Mouse (Mus musculus) gastrocnemius, postnatal 36 days (tissue): Measurements from ENCODE around the gene Usp7. TPM values are rescaled to one million over a fixed set of nuclear protein-coding genes. Genes with fewer than 3 reads are reported as not detected.
"Not testable (repeated sequence)": the region's sequence is repeated elsewhere in the genome, so short reads cannot be mapped to it uniquely, and the experiment has no call there.

Experiments
- DNase-seq, 2 experiments: peaks; one replicate each; pipeline ENCODE4 v3.0.0; 2022
- intact Hi-C: fragments of 180-260 bp; cut with DNase I; formaldehyde crosslinking; loops from one replicate; pipeline ENCODE4 v1.15.1; 2025
- total RNA-seq, 2 experiments: library from RNA; stranded (reverse); gene quantifications; 2 replicates each; pipeline ENCODE4 v1.2.3; 2021

Gene Usp7
- total RNA-seq, 2 experiments from 2014 or later, result 48.3 to 57.0 TPM

DNA sequence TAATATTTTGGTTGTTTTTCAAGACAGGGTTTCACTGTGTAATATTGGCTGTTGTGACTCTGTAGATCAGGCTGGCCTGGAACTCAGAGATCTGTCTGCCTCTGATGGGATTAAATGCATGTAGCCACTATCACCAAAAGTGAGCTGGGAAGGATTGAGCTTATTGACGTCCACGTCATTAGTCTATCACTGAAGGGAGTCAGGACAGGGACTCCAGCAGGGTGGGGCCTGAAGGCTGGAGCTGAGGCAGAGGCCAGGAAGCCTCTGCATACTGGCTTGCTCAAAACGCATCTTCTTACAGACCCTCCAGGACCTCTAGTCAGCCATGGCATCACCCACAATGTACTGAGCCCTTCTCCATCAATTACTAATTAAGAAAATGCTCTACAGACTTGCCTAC lies 33.1 kb downstream of the Usp7 start:
- intact Hi-C loops, result no loop called here
- no peak for DNase-seq

GRCm38 (mm10) chr16:8758193-8758592 lies 33.9 kb downstream of the Usp7 start:
- intact Hi-C loops, result no loop called here
- DNase-seq, result no peak

DNA sequence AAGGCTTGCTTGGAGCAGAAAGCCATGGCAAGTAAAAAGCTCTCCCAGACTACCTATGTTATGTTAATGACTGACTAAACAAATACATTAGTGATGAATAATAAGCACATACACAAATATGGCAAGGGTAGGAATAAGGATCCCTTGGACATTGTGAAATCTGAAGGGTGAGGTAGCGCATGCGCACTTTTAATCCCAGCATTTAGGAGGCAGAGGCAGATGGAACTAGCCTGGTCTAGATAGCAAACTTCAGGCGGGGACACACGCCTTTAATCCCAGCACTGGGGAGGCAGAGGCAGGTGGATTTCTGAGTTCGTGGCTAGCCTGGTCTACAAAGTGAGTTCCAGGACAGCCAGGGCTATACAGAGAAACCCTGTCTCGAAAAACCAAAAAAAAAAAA lies 34.5 kb downstream of the Usp7 start:
- intact Hi-C loops, DNase-seq: not testable (repeated sequence)

DNA sequence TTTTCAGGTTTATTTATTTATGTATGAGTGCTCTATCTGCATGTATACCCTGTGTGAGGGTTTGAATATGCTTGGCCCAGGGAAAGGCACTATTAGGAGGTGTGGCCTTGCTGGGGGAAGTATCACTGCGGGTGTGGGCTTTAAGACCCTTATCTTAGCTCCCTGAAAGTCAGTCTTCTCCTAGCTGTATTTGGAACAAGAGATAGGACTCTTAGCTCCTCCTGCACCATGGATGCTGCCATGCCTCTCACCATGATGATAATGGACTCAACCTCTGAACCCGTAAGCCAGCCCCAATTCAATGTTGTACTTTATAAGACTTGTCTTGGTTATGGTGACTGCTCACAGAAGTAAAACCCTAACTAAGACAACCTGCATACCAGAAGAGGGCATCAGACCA lies 39.8 kb downstream of the Usp7 start:
- intact Hi-C loops, result no loop called here
- no peak for DNase-seq

GRCm38 (mm10) chr16:8751555-8752235 lies 40.4 kb downstream of the Usp7 start:
- no peak for DNase-seq
- intact Hi-C loops, result no loop called here

- no peak for DNase-seq
- intact Hi-C loops, result no loop called here
Observed at GRCm38 (mm10) chr16:8748904-8749303, 43.2 kb downstream of the Usp7 start.

DNA sequence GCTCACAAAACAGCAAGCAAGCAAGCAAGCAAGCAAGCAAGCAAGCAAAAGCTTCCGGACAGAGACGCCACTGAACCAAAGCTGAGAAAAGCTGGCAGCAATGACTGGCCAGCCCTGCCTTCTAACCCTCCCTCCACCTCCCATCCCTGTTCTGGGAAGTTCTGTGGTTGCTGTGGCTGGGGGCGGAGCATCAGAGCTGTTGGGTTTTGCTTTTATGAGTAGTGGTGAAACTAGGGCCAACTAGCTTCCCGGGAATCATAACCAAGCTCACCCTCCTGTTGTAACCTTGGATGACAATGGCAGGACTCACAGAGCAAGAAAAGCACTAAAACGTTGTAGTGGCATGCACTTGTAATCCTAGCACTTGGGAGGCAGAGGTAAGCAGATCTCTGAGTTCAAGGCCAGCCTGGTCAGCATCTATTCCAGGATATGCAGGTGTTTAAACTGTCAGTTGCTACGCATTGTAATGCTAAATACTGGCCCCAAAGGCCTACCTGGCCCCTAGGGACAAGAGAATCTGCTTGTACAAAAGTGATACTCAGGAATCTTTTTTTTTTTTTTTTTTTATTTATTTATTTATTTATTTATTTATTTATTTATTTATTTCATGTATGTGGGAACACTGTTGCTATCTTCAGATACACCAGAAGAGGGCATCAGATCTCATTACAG lies 43.8 kb downstream of the Usp7 start:
- intact Hi-C loops, result no loop called here

GRCm38 (mm10) chr16:8747772-8748171 lies 44.3 kb downstream of the Usp7 start:
- intact Hi-C loops, result no loop called here
- DNase-seq, result no peak

More for the DNA sequence above, 43.8 kb downstream of the Usp7 start:
- no peak for DNase-seq

- DNase-seq, result no peak
- intact Hi-C loops, result no loop called here
Observed at GRCm38 (mm10) chr16:8746509-8746908, 45.6 kb downstream of the Usp7 start.

DNA sequence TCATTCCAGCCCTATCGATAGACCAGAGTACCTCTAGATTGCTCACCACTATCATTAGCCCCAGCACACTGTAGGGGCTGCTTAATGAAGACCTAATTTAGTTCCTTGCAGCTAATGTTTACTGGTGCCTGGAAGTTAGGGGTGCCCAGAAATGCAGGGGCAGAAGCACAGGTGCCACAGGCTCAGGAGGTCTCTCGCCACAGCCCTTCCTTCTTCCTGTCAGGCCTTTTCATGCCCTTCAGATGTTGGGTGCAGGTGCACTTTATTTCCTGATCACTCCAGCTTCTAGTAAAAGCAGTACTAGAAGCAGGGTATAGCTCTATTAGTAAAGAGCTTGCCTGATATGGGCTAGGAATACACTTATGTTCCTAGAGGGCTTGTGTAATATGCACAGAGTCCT lies 46.4 kb downstream of the Usp7 start:
- intact Hi-C loops, result no loop called here
- no peak for DNase-seq

- DNase-seq, result no peak
- intact Hi-C loops, result no loop called here
Observed at GRCm38 (mm10) chr16:8743989-8744388, 48.1 kb downstream of the Usp7 start.

- no peak for DNase-seq
- intact Hi-C loops, result no loop called here
Observed at GRCm38 (mm10) chr16:8741697-8742096, 50.4 kb downstream of the Usp7 start.

GRCm38 (mm10) chr16:8741110-8741509 lies 51.0 kb downstream of the Usp7 start:
- intact Hi-C loops, result no loop called here

GRCm38 (mm10) chr16:8738542-8739514 lies 53.3 kb downstream of the Usp7 start:
- intact Hi-C loops, result no loop called here
- peak; percentile 80 to 89 for DNase-seq

More at GRCm38 (mm10) chr16:8741110-8741509, 51.0 kb downstream of the Usp7 start:
- no peak for DNase-seq

DNA sequence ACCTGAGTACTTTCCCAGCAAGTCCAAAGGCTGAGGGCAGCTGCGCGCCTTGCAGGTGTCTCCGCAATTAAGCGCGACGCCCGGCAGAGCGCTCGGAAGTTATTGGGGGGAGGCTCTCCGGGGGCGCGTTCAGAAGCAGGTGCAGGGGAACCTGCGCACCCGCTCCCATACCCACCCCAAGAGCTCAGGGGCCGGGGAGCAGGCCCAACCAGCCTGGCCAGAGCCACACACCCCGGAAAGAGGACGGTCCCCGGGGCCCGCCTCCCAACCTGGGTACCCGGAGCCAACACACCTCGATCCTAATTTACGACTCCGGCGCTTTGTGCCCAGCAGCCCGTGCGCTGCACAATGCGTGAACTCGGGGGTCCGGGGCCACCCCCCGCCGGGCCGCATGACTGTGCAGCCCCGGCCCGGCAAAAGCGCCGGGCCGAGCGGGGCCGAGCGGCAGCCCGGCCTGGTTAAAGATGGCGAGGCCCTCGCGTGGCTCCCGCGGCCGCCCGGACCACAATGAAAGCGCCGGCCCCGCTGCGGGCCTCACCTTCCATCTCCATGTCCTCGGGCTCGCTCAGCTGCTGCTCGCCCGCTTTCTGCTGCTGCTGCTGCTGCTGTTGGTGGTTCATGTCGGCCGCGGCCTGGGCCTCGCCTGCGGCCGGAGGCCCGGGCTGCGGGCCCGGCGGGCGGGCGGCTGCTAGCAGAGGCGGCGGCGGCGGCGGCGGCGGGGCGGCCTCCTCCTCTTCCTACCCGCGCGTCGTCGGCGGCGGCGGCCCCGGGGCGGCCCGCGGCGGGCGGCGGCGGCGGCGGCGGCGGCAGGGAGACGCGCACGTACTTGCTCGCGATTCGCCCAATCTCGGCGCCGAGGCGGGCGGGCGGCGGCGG lies 54.2 kb downstream of the Usp7 start:
- intact Hi-C loops, result no loop called here

DNA sequence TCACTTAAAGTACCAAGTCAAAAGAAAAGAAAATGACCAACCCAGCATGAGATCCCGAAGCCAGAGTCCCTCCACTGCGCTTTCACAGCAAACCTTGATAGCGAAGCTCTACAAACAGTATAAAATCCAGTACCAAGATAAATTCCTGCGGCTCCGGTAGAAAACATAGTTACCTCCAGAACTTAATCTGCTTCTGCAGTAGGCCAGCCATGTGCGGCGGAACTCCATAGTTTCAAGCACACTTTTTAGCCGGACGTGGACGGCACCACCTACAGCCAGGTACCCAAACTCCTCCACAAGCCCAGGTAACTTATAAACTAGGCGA lies 54.8 kb downstream of the Usp7 start:
- DNase-seq, result no peak
- intact Hi-C loops, result no loop called here

More for the DNA sequence above, 54.2 kb downstream of the Usp7 start:
- peak in 1 of 2 experiments; percentile 22 for DNase-seq

GRCm38 (mm10) chr16:8736757-8737156 lies 55.4 kb downstream of the Usp7 start:
- intact Hi-C loops, result no loop called here
- DNase-seq, result no peak

DNA sequence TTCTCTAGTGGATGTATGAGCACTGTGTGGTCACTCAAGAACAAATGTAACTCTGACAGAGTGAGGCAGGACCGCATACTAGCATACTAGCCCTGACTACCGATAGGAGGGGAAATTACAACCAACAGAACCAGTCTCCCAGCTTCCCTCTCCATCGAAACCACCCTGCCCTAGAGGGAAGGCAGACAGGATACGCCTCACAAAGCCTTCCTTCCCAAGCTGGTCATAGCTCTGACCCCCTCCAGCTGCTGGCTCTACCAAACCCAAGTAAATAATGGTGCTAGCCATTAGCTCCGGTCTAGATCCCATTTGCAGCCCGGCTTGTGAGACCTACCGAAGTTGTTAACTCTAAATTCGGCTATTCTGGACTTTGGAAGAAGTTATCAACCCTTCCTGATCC lies 56.1 kb downstream of the Usp7 start:
- intact Hi-C loops, result no loop called here
- DNase-seq, result no peak

DNA sequence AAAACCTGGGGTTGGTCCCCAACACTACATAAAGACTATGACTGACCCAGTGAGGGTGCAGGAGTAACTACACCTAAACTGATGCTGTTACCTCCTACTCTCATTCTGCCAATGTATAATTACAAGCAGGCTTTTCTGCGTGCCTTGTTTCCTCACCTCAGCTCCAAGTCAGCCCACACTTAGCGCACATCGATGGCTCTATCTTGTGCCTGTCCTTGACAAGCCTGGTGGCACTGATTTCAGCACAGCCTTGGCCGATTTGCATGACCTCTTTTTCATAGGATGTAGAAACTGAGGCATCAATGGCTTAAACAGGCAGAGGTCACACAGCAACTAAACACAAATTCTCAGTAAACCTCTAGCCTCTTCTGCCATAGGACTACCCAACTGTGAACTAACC lies 57.4 kb downstream of the Usp7 start:
- intact Hi-C loops, result no loop called here
- no peak for DNase-seq

DNA sequence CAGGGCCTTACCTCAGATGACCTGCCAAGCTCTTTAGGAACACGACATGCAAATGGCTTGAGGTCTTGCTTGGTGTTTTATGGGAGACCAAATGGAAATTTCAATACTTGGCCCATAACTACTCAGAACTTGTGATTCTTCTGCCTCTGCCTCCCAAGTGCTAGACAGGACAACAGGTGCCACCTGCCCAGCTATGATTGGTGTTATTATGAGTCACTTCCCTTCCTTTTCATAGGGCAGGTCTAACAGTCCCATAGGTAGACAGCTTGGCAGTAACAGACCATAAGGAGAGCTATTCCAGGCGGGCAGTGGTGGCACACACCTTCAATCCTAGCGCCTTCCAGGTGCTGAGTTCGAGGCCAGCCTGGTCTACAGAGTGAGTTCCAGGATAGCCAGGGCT lies 58.5 kb downstream of the Usp7 start:
- DNase-seq, result no peak
- intact Hi-C loops, result no loop called here
